Mouse (Mus musculus): Measurements from ENCODE around the gene Cpt1c. TPM values are rescaled to one million over a fixed set of nuclear protein-coding genes. Genes with fewer than 3 reads are reported as not detected.
A peak's percentile ranks its signal among the peaks of the same experiment; 100 is the strongest.

Gene Cpt1c
- polyA plus RNA-seq, 1 experiment, result 7.6 TPM

DNA sequence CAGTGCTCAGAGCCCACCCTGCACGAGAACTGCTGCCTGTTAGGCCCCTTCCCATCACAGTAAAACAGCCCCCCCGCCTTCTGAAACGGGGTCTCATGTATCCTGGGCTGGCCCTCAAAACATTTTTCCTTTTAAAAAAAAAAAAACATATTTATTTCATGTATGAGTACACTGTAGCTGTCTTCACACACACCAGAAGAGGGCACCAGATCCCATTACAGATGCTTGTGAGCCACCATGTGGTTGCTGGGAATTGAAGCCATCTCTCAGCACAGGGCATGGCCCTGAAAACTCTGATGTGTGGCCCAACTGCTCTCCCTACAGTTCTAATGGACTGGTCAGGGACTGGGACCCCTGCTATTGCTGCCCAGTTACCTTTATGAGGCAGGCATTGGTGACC lies 3.6 kb upstream of the Cpt1c start:
- 90% methylated on average over 3 of the region's 3 CpGs for WGBS
- no peak overlapping the region for H3K4me3 ChIP-seq (ENCODE audit: low read depth, low read length)
- H3K4me1 ChIP-seq (ENCODE audit: control insufficient read depth, insufficient read depth, insufficient read length, low read length), result no peaks in the 10 kb centered on the region
- H3K27me3 ChIP-seq (ENCODE audit: control insufficient read depth, insufficient read depth, low read length), result no peaks in the 10 kb centered on the region
- TF ChIP-seq POLR2A (IDR thresholded peaks at IDR 0.05; ENCODE audit: low read depth, low read length) (no peak), CTCF (IDR thresholded peaks at IDR 0.05; ENCODE audit: extremely low read depth, insufficient read length, insufficient replicate concordance, low read depth, low read length) (no peak)
- H3K36me3 ChIP-seq (ENCODE audit: control insufficient read depth, insufficient read depth, low read length), result peaks cover 45% of the 10 kb centered on the region
- H3K27ac ChIP-seq (ENCODE audit: insufficient read depth, low read depth, low read length), result no peak overlapping the region

DNA sequence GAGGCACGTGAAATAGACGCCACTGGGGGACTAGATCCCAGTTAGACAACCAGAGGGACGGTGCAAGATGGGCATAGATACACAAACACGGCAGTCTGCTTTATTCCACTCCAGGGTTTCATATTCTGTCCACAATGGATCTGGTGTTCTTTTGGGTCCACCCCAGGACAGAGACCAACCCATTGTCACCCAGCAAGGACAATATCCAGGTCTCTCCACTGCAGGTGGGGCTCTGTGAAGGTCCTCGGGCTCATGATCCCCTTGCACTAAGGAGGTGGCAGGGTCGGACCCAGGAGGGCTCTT lies 417 bp upstream of the Cpt1c start:
- Histone ChIP-seq H3K27me3 (ENCODE audit: control insufficient read depth, insufficient read depth, low read length) (no peaks in the 10 kb centered on the region), H3K36me3 (ENCODE audit: control insufficient read depth, insufficient read depth, low read length) (peaks cover 26% of the 10 kb centered on the region), H3K27ac (ENCODE audit: insufficient read depth, low read depth, low read length) (no peak overlapping the region), H3K4me1 (ENCODE audit: control insufficient read depth, insufficient read depth, insufficient read length, low read length) (peaks cover 5% of the 10 kb centered on the region), H3K4me3 (ENCODE audit: low read depth, low read length) (no peak overlapping the region)
- 27% methylated on average over 6 of the region's 6 CpGs for WGBS
- no peak for TF ChIP-seq POLR2A (IDR thresholded peaks at IDR 0.05; ENCODE audit: low read depth, low read length)
- no peak for TF ChIP-seq CTCF (IDR thresholded peaks at IDR 0.05; ENCODE audit: extremely low read depth, insufficient read length, insufficient replicate concordance, low read depth, low read length)

DNA sequence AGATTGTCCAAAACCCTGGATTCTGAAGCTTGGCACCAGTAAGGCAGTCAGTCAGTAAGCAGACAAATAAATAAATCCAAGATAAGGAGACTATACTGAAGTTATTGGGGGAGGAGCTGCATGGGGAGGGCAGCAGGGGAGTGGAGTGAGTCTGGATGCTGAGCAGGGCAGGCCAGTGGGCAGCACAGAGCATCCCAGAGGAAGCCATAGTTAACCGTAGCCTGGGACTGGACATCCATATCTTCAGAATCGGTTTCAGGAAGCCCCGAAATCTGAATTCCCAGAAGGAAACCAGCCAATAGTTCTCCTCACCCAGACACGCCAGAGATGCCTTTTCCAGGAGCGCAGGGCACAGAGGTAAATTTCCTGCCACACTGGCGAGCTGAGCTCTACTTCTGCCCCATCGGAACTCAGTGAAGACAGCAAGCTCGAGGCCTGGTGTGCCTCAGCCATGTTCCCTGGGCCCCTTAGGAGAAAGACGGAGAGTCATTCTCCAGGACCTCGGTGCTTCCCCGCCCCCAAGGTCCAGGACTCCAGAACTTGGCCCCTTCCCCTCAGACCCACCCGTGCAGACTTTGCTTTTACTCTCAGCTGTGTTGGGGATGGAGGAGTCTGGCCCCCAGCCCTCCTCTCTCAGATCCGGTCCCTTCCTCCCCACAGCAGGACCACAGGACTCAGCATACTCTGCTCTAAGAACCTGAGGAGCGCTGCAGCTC lies 1.1 kb downstream of the Cpt1c start:
- Histone ChIP-seq H3K27ac (ENCODE audit: insufficient read depth, low read depth, low read length) (no peak overlapping the region), H3K27me3 (ENCODE audit: control insufficient read depth, insufficient read depth, low read length) (no peaks in the 10 kb centered on the region), H3K4me1 (ENCODE audit: control insufficient read depth, insufficient read depth, insufficient read length, low read length) (peaks cover 5% of the 10 kb centered on the region), H3K36me3 (ENCODE audit: control insufficient read depth, insufficient read depth, low read length) (peaks cover 15% of the 10 kb centered on the region), H3K4me3 (ENCODE audit: low read depth, low read length) (peak overlapping the region; percentile 5; the same call in 1 of the 2 replicates)
- no peak for TF ChIP-seq POLR2A (IDR thresholded peaks at IDR 0.05; ENCODE audit: low read depth, low read length)
- TF ChIP-seq CTCF (IDR thresholded peaks at IDR 0.05; ENCODE audit: extremely low read depth, insufficient read length, insufficient replicate concordance, low read depth, low read length), result no peak
- 47% methylated on average over 14 of the region's 14 CpGs for WGBS

DNA sequence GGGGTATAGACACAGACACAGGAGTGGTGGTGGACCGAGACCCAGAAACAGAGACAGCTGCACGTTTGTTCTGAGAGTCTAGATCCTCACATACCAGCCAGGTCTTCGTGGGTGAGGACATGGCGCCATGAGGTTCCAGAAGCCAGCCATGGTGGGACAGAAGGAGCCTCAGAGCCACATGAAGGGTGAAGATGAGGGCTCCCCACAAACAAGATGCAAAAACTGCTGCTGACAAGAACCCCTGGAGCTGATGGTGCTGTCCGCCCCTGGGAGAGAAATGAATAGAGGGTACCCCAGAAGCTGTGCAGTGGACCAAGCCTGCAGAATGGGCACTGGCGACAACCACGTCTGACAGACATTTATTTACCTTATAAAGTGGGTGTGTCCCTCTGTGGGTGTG lies 3.5 kb downstream of the Cpt1c start:
- no peak overlapping the region for H3K27ac ChIP-seq (ENCODE audit: insufficient read depth, low read depth, low read length)
- no peak overlapping the region for H3K4me3 ChIP-seq (ENCODE audit: low read depth, low read length)
- no peak for TF ChIP-seq POLR2A (IDR thresholded peaks at IDR 0.05; ENCODE audit: low read depth, low read length)
- TF ChIP-seq CTCF (IDR thresholded peaks at IDR 0.05; ENCODE audit: extremely low read depth, insufficient read length, insufficient replicate concordance, low read depth, low read length), result no peak
- 45% methylated on average over 7 of the region's 7 CpGs for WGBS
- H3K4me1 ChIP-seq (ENCODE audit: control insufficient read depth, insufficient read depth, insufficient read length, low read length), result peaks cover 5% of the 10 kb centered on the region
- H3K27me3 ChIP-seq (ENCODE audit: control insufficient read depth, insufficient read depth, low read length), result no peaks in the 10 kb centered on the region
- H3K36me3 ChIP-seq (ENCODE audit: control insufficient read depth, insufficient read depth, low read length), result no peaks in the 10 kb centered on the region

DNA sequence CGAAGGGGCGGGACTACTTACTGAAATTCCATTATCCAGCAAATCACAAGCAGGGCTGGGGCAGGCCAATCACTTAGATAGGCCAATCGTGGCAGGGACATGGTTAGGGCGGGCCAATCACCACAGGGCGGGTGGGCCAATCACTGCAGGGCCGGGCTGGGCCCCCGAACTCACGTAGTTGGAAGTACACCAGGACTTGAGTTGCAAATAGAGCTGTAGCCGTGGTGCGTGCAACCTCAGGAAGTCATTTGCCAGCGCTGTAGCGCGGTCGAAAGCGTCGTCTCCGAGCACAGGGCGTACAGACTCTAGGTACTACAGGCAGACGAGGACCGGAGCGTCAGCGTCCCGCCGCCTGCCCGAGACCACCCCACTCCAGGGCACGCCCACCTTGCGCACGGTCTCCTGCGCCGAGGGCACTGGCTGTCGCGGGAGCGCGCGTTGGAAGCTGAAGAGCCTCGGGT lies 4.4 kb downstream of the Cpt1c start:
- no peaks in the 10 kb centered on the region for H3K36me3 ChIP-seq (ENCODE audit: control insufficient read depth, insufficient read depth, low read length)
- peak overlapping the region; percentile 24; the same call in 1 of the 2 replicates for H3K27ac ChIP-seq (ENCODE audit: insufficient read depth, low read depth, low read length)
- no peaks in the 10 kb centered on the region for H3K27me3 ChIP-seq (ENCODE audit: control insufficient read depth, insufficient read depth, low read length)
- 1% methylated on average over 36 of the region's 36 CpGs for WGBS
- peaks cover 5% of the 10 kb centered on the region for H3K4me1 ChIP-seq (ENCODE audit: control insufficient read depth, insufficient read depth, insufficient read length, low read length)
- peak overlapping the region; percentile 80 for H3K4me3 ChIP-seq (ENCODE audit: low read depth, low read length)
- TF ChIP-seq CTCF (IDR thresholded peaks at IDR 0.05; ENCODE audit: extremely low read depth, insufficient read length, insufficient replicate concordance, low read depth, low read length) (no peak), POLR2A (IDR thresholded peaks at IDR 0.05; ENCODE audit: low read depth, low read length) (peak; percentile 38; the same call in 1 of the 2 replicates)

DNA sequence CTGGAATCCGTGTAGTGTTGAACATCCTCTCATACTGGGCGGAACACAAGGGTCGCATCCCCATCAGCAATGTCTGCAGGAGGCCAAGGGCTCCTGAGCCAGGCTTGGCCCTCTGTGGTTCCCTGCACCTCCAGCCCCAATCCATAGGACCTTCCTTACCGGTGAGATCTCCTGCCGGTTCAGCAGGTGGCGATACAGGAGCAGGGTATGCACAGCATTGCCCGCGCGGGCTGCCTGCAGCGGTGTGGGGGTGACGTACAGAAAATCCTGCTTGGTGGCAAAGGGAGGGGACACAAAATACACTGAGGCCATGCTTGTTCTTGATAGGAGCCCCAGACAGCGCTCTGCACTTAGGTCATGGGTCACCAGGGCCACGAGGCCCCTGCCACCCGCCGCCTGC lies 8.0 kb downstream of the Cpt1c start:
- no peak for TF ChIP-seq CTCF (IDR thresholded peaks at IDR 0.05; ENCODE audit: extremely low read depth, insufficient read length, insufficient replicate concordance, low read depth, low read length)
- TF ChIP-seq POLR2A (IDR thresholded peaks at IDR 0.05; ENCODE audit: low read depth, low read length), result no peak
- no peak overlapping the region for H3K4me3 ChIP-seq (ENCODE audit: low read depth, low read length)
- 50% methylated on average over 15 of the region's 15 CpGs for WGBS
- H3K27ac ChIP-seq (ENCODE audit: insufficient read depth, low read depth, low read length), result no peak overlapping the region
- H3K36me3 ChIP-seq (ENCODE audit: control insufficient read depth, insufficient read depth, low read length), result no peaks in the 10 kb centered on the region
- no peaks in the 10 kb centered on the region for H3K27me3 ChIP-seq (ENCODE audit: control insufficient read depth, insufficient read depth, low read length)
- H3K4me1 ChIP-seq (ENCODE audit: control insufficient read depth, insufficient read depth, insufficient read length, low read length), result peaks cover 13% of the 10 kb centered on the region

DNA sequence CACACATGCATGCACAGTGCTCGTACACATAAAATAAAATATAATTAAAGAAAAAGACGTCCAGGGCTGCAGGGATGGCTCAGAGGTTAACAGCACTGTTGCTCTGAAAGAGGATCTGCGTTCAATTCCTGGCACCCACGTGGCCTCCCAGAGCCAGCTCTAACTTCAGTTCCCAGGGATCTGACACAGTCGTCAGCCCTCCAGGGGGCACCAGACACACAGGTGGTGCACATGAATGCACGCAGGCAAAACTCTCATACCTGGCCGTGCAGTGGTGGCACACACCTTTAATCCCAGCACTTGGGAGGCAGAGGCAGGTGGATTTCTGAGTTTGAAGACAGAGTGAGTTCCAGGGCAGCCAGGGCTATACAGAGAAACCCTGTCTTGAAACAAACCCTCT lies 8.7 kb downstream of the Cpt1c start:
- WGBS, result 57% methylated on average over 7 of the region's 7 CpGs
- peaks cover 13% of the 10 kb centered on the region for H3K4me1 ChIP-seq (ENCODE audit: control insufficient read depth, insufficient read depth, insufficient read length, low read length)
- no peaks in the 10 kb centered on the region for H3K27me3 ChIP-seq (ENCODE audit: control insufficient read depth, insufficient read depth, low read length)
- H3K27ac ChIP-seq (ENCODE audit: insufficient read depth, low read depth, low read length), result no peak overlapping the region
- H3K4me3 ChIP-seq (ENCODE audit: low read depth, low read length), result no peak overlapping the region
- no peaks in the 10 kb centered on the region for H3K36me3 ChIP-seq (ENCODE audit: control insufficient read depth, insufficient read depth, low read length)
- TF ChIP-seq CTCF (IDR thresholded peaks at IDR 0.05; ENCODE audit: extremely low read depth, insufficient read length, insufficient replicate concordance, low read depth, low read length) (no peak), POLR2A (IDR thresholded peaks at IDR 0.05; ENCODE audit: low read depth, low read length) (no peak)
